Mouse (Mus musculus) liver, embryonic 14.5 days (tissue): ENCODE data around the gene Utrn. TPM values are rescaled to one million over a fixed set of nuclear protein-coding genes. Genes with fewer than 3 reads are reported as not detected.

Experiments
- ATAC-seq: fragments of 200-750 bp; cut with Nextera tagmentation; 2 replicates; pipeline ENCODE4 v1.8.0; 2017; ENCODE audit warnings: moderate number of reproducible peaks, mild to moderate bottlenecking, moderate library complexity; ENCODE audit not compliant: insufficient read depth
- DNase-seq, 3 experiments: peaks; one replicate each; pipeline ENCODE4 v3.0.0-alpha.2; 2012 to 2013; ENCODE audit warnings: low read depth in 3 of 3, low spot score in 3 of 3
- H3K27ac ChIP-seq: fragments of 300-500 bp; sonication (generic); 2 replicates; pipeline ENCODE4 v1.5.1; 2014; ENCODE audit warnings: moderate library complexity, mild to moderate bottlenecking, control low read depth, inconsistent platforms
- H3K27me3 ChIP-seq: fragments of 300-500 bp; sonication (generic); 2 replicates; pipeline ENCODE4 v1.6.1; 2014; ENCODE audit warnings: mild to moderate bottlenecking, low read length, moderate library complexity; ENCODE audit not compliant: control insufficient read depth, insufficient read depth
- H3K36me3 ChIP-seq: fragments of 300-500 bp; sonication (generic); replicated peaks from 2 replicates; pipeline ENCODE4 v1.6.1; 2014; ENCODE audit warnings: low read depth; ENCODE audit not compliant: control insufficient read depth, insufficient read depth
- H3K4me1 ChIP-seq, 2 experiments: fragments of 200-500 bp in 1 of 2; fragments of 300-500 bp in 1 of 2; sonication (generic) in 1 of 2; replicated peaks; 2 replicates each; pipeline ENCODE4 v1.6.1; 2012 to 2014; ENCODE audit warnings: antibody characterized with exemption in 1 of 2, inconsistent platforms in 1 of 2, low read length in 1 of 2; ENCODE audit not compliant: control insufficient read depth in 2 of 2, insufficient read depth in 2 of 2
- H3K4me2 ChIP-seq: fragments of 300-500 bp; sonication (generic); 2 replicates; pipeline ENCODE4 v1.6.1; 2014; ENCODE audit warnings: low read depth, mild to moderate bottlenecking, control low read depth, moderate library complexity
- H3K4me3 ChIP-seq, 2 experiments: fragments of 200-500 bp in 1 of 2; fragments of 300-500 bp in 1 of 2; sonication (generic) in 1 of 2; 2 replicates each; pipeline ENCODE4 v1.5.1; 2012 to 2014; ENCODE audit warnings: low read depth in 2 of 2, low read length in 2 of 2, mild to moderate bottlenecking in 2 of 2, control low read depth in 1 of 2, inconsistent platforms in 1 of 2, moderate library complexity in 1 of 2; ENCODE audit not compliant: insufficient read depth in 1 of 2
- H3K9ac ChIP-seq: fragments of 300-500 bp; sonication (generic); replicated peaks from 2 replicates; pipeline ENCODE4 v1.6.1; 2014; ENCODE audit warnings: mild to moderate bottlenecking, control low read depth, moderate library complexity
- H3K9me3 ChIP-seq: fragments of 300-500 bp; sonication (generic); 2 replicates; pipeline ENCODE4 v1.6.1; 2016; ENCODE audit warnings: low read length, mixed read lengths; ENCODE audit not compliant: control insufficient read depth
- CTCF ChIP-seq: IDR thresholded peaks from 2 replicates; pipeline ENCODE4 v1.5.1; 2016; ENCODE audit warnings: antibody characterized with exemption, low read depth, control low read depth
- EP300 ChIP-seq: IDR thresholded peaks from 2 replicates; pipeline ENCODE4 v1.6.1; 2016; ENCODE audit warnings: antibody characterized with exemption, low read depth
- WGBS: fragments of 180-500 bp; shearing (Covaris S2); extraction: QIAGEN DNeasy Blood & Tissue Kit; methylation state at CpG from one replicate; pipeline ENCODE4 v1.1.7; 2014; ENCODE audit not compliant: insufficient replicate concordance; 5-methylcytosine and 5-hydroxymethylcytosine counted together
- polyA plus RNA-seq, 2 experiments: library from polyadenylated mRNA; depleted of rRNA in 1 of 2; stranded (reverse) in 1 of 2; unstranded in 1 of 2; fragments of >200 nt; fragmentation: Nextera tagmentation in 1 of 2; extraction: Ambion mirVana in 1 of 2; gene quantifications; 2 replicates each; pipeline versions ENCODE4 v1.2.1 to v1.2.3; 2012 to 2014

The Utrn gene
- polyA plus RNA-seq, 2 experiments: 2.7 to 4.4 TPM

DNA sequence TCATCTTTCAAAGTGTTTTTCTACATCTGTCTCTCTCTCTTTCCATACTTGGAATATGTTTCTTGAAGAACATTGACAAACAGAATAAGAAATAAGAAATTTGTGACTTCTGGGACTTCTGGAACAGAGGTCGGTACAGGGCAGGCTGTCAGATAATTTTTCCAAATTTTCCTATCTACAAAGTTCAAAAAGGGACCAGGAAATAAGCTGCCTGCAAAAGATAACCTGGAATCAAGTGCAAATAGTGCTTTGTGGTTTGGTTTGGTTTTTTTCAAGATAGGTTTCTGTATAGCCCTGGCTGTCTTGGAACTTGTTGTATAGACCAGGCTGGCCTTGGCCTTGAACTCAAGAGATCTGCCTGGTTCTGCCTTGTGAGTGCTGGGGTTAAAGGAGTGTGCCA is 490.0 kb downstream of the Utrn start:
- Histone ChIP-seq H3K4me2 (no peak overlapping the region), H3K4me3 (no peak overlapping the region), H3K27ac (no peak overlapping the region), H3K4me1 (no peaks in the 10 kb centered on the region), H3K27me3 (no peaks in the 10 kb centered on the region), H3K9ac (no peak overlapping the region), H3K36me3 (no peaks in the 10 kb centered on the region), H3K9me3 (no peaks in the 10 kb centered on the region)
- TF ChIP-seq CTCF (no peak), EP300 (no peak)
- WGBS: 22% methylated on average over 1 of the region's 1 CpGs
- ATAC-seq: no peak
- DNase-seq: no peak

DNA sequence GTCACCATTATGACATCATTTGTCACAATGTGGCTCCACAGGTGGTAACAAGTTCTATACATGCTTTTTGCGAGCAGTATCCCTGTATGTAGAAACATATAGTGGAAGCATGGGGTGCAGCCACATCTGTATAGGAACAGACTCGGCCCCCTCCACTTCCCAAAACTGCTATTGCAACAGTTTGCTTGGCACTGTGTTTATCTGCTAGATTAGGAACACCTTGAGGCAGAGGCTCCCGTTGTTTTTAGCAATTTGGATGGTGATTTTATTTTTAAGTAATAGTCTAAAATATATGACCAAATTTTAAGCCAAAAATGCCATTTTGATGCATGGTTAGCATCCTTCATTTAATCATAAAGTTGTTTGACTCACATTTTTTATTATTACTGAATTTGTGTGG is 491.4 kb downstream of the Utrn start:
- ATAC-seq (no peak), DNase-seq (no peak)
- Histone ChIP-seq H3K4me3 (no peak overlapping the region), H3K9me3 (no peaks in the 10 kb centered on the region), H3K4me2 (no peak overlapping the region), H3K4me1 (no peaks in the 10 kb centered on the region), H3K27ac (no peak overlapping the region), H3K9ac (no peak overlapping the region), H3K27me3 (no peaks in the 10 kb centered on the region), H3K36me3 (no peaks in the 10 kb centered on the region)
- TF ChIP-seq CTCF (no peak), EP300 (no peak)
- 34% methylated on average over 3 of the region's 3 CpGs for WGBS

DNA sequence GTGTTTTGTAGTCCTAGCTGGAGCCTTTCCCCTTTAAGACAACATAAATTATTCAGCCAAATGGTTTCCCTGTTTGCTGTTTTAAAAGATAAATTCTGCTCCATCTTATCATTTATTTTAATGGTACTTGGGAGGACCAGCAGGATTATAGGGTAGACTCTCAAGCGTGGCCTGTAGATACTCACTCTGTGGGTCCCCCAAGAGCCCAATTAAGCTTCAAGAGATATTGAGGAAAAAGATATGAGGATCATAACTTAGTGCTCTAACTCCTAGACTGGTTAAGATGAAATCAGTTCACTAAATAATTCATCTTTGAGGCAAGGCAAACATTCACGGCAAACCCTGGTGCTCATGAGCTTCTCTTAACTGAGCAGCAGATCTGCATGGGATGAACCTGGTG is 493.1 kb downstream of the Utrn start:
- Histone ChIP-seq H3K4me3 (no peak overlapping the region), H3K27me3 (no peaks in the 10 kb centered on the region), H3K36me3 (no peaks in the 10 kb centered on the region), H3K4me2 (no peak overlapping the region), H3K9ac (no peak overlapping the region), H3K27ac (no peak overlapping the region), H3K4me1 (no peaks in the 10 kb centered on the region), H3K9me3 (no peaks in the 10 kb centered on the region)
- DNase-seq (no peak), ATAC-seq (no peak)
- no peak for TF ChIP-seq CTCF
- no peak for TF ChIP-seq EP300
- 51% methylated on average over 2 of the region's 2 CpGs for WGBS

DNA sequence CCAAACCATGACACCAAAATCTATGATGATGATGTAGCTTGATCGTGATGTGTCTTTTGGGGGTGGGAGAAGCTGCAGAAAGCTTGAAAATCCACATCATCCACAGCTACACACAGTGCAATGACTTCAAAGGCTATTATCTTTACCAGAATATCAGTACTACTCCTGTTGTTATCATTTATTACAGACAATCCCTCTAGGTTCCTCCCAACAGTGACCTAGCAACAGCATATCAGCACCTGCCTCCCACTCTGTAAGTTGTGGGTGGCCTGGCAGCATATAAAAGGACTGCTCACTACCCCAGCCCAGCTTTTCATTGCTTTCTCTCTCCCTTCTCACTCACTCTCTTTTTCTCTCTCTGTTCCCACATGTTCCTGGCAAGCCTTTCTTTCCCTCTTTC is 494.4 kb downstream of the Utrn start:
- H3K27ac ChIP-seq: no peak overlapping the region
- no peaks in the 10 kb centered on the region for H3K27me3 ChIP-seq
- no peaks in the 10 kb centered on the region for H3K9me3 ChIP-seq
- H3K9ac ChIP-seq: no peak overlapping the region
- H3K36me3 ChIP-seq: no peaks in the 10 kb centered on the region
- no peaks in the 10 kb centered on the region for H3K4me1 ChIP-seq
- WGBS: 33% methylated on average over 1 of the region's 1 CpGs
- H3K4me2 ChIP-seq: no peak overlapping the region
- no peak for DNase-seq
- TF ChIP-seq EP300 (no peak), CTCF (no peak)
- ATAC-seq: no peak
- no peak overlapping the region for H3K4me3 ChIP-seq

DNA sequence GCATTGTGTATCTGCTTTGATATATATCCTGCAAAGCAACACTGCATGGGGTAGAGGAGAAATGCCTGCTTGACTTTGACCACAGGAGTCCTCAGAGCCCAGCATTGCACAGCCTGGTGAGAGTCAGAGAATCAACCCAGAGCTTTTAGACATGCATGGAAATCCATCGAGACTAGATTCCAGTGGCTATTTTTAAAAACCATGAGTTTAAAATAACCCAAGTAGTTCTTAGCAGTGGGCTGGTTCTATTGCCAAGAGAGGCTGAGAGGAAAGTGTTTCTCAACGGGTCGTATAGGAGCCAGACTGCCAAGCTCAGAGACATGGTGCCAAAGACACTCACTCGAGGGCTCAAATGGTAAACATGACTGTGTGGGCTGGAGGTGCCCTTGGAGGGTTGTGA is 514.6 kb downstream of the Utrn start:
- WGBS: 61% methylated on average over 4 of the region's 4 CpGs
- H3K9ac ChIP-seq: no peak overlapping the region
- H3K27ac ChIP-seq: no peak overlapping the region
- H3K27me3 ChIP-seq: no peaks in the 10 kb centered on the region
- no peak for DNase-seq
- H3K9me3 ChIP-seq: no peaks in the 10 kb centered on the region
- no peak overlapping the region for H3K4me3 ChIP-seq
- no peak for TF ChIP-seq CTCF
- TF ChIP-seq EP300: no peak
- no peaks in the 10 kb centered on the region for H3K4me1 ChIP-seq
- ATAC-seq: no peak
- no peaks in the 10 kb centered on the region for H3K36me3 ChIP-seq
- no peak overlapping the region for H3K4me2 ChIP-seq

DNA sequence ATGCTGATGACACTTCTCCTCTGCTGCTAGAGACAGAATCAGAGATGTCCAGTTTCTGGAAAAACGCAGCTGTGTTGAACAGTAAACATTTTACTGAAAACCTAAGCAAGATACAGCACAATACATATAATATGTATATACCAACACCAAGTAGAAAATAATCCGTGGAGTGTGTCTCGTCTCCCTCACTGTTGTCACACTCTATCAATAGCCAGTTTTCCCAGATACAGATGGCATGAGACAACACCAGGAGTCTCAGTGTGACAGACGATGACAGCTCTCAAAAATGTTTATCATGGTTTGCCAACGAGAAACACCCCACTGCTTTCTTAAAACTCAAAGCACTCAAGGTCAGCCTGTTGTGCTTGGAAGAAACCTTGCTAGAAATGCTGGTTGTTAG is 515.1 kb downstream of the Utrn start:
- WGBS: 57% methylated on average over 5 of the region's 5 CpGs
- no peak for DNase-seq
- H3K27ac ChIP-seq: no peak overlapping the region

More for the DNA sequence above, 515.1 kb downstream of the Utrn start:
- no peaks in the 10 kb centered on the region for H3K27me3 ChIP-seq
- no peak overlapping the region for H3K4me2 ChIP-seq
- H3K4me3 ChIP-seq: no peak overlapping the region
- TF ChIP-seq CTCF: no peak
- TF ChIP-seq EP300: no peak
- no peaks in the 10 kb centered on the region for H3K9me3 ChIP-seq
- no peaks in the 10 kb centered on the region for H3K4me1 ChIP-seq
- ATAC-seq: no peak
- no peak overlapping the region for H3K9ac ChIP-seq
- no peaks in the 10 kb centered on the region for H3K36me3 ChIP-seq
